Mouse (Mus musculus) limb, embryonic 14.5 days (tissue): Measurements from ENCODE around the gene Bag5. TPM values are rescaled to one million over a fixed set of nuclear protein-coding genes. Genes with fewer than 3 reads are reported as not detected.

Experiments
- ATAC-seq: fragments of 200-750 bp; cut with Nextera tagmentation; 2 replicates; pipeline ENCODE4 v1.8.0; 2017; ENCODE audit warnings: low read depth, moderate number of reproducible peaks, moderate TSS enrichment; ENCODE audit not compliant: low FRiP score
- DNase-seq: peaks from one replicate; pipeline ENCODE4 v3.0.0-alpha.2; 2015; ENCODE audit warnings: low spot score
- H3K27ac ChIP-seq: fragments of 300-500 bp; sonication (generic); replicated peaks from 2 replicates; pipeline ENCODE4 v1.5.1; 2014; ENCODE audit warnings: low read depth, mild to moderate bottlenecking, low read length, moderate library complexity, mixed read lengths
- H3K27me3 ChIP-seq: fragments of 300-500 bp; sonication (generic); 2 replicates; pipeline ENCODE4 v1.6.1; 2014; ENCODE audit warnings: low read length, mixed read lengths; ENCODE audit not compliant: control insufficient read depth, insufficient read depth
- H3K36me3 ChIP-seq: fragments of 300-500 bp; sonication (generic); 2 replicates; pipeline ENCODE4 v1.6.1; 2014; ENCODE audit warnings: mild to moderate bottlenecking, low read length, moderate library complexity, mixed read lengths; ENCODE audit not compliant: control insufficient read depth, insufficient read depth
- H3K4me1 ChIP-seq: fragments of 300-500 bp; sonication (generic); 2 replicates; pipeline ENCODE4 v1.6.1; 2014; ENCODE audit warnings: antibody characterized with exemption, low read length, mixed read lengths; ENCODE audit not compliant: control insufficient read depth, insufficient read depth
- H3K4me2 ChIP-seq: fragments of 300-500 bp; sonication (generic); replicated peaks from 2 replicates; pipeline ENCODE4 v1.6.1; 2014; ENCODE audit warnings: low read depth, mild to moderate bottlenecking, low read length, moderate library complexity; ENCODE audit not compliant: severe bottlenecking
- H3K4me3 ChIP-seq: fragments of 300-500 bp; sonication (generic); replicated peaks from 2 replicates; pipeline ENCODE4 v1.5.1; 2014; ENCODE audit warnings: low read length
- H3K9ac ChIP-seq: fragments of 300-500 bp; sonication (generic); 2 replicates; pipeline ENCODE4 v1.6.1; 2014; ENCODE audit warnings: mild to moderate bottlenecking, low read depth, low read length, moderate library complexity; ENCODE audit not compliant: severe bottlenecking
- H3K9me3 ChIP-seq: fragments of 300-500 bp; sonication (generic); 2 replicates; pipeline ENCODE4 v1.6.1; 2016; ENCODE audit warnings: low read length; ENCODE audit not compliant: control insufficient read depth
- POLR2A ChIP-seq: fragments of 200-500 bp; IDR thresholded peaks from 2 replicates; pipeline ENCODE4 v1.8.0; 2012; ENCODE audit warnings: inconsistent platforms, mild to moderate bottlenecking, moderate library complexity, borderline replicate concordance; ENCODE audit not compliant: insufficient read depth, insufficient read length; ENCODE audit errors: extremely low read depth
- WGBS: fragments of 180-500 bp; shearing (Covaris S2); extraction: QIAGEN DNeasy Blood & Tissue Kit; methylation state at CpG from one replicate; pipeline ENCODE4 v1.1.7; 2014; 5-methylcytosine and 5-hydroxymethylcytosine counted together
- polyA plus RNA-seq, 2 experiments: library from polyadenylated mRNA; depleted of rRNA in 1 of 2; stranded (reverse) in 1 of 2; unstranded in 1 of 2; fragments of >200 nt; fragmentation: Nextera tagmentation in 1 of 2; extraction: Ambion mirVana in 1 of 2; gene quantifications; 2 replicates each; pipeline versions ENCODE4 v1.2.1 to v1.2.3; 2012 to 2014

Gene Bag5
- polyA plus RNA-seq, 2 experiments, result 37.2 to 61.2 TPM

GRCm38 (mm10) chr12:111670976-111671375 is 42.1 kb downstream of the Bag5 start:
- no peak for DNase-seq
- Histone ChIP-seq H3K36me3 (no peaks in the 10 kb centered on the region), H3K4me3 (peak overlapping the region; percentile 56), H3K27ac (no peak overlapping the region), H3K4me2 (peak overlapping the region; percentile 98), H3K9me3 (no peaks in the 10 kb centered on the region), H3K9ac (peak overlapping the region; percentile 56; the same call in 1 of the 2 replicates), H3K4me1 (peaks cover 24% of the 10 kb centered on the region), H3K27me3 (peaks cover 43% of the 10 kb centered on the region)
- no peak for ATAC-seq
- no peak for TF ChIP-seq POLR2A
- WGBS, result under 1% methylated on average over 26 of the region's 35 CpGs

DNA sequence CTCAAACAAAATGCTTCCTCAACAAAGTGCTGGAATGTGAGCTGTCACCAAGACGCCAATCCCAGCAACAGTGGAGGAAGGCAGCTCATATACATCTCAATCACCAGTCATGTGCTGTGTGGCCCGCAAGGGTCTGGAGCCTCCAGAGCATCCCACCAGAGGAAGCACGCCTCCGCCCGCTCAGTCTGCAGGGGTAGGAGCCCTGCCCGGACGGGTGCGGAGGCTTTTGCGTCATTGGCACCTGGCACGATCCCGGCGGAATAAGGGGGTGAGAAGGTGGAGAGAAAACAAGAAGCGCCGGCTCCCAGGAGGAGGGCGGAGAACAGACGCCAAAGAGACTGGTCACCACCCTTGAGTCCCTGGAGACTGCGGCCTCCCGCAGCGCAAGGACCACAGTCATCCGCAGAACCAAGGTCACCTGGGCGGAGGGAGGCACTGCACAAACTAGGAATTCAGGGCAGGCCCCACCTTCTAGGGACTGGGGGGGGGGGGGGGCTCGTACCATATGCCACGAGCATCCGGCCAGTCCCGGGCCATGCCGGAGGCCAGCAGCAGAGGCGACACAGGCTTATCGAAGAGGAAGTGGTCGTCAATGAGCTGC is 42.6 kb downstream of the Bag5 start:
- H3K9me3 ChIP-seq, result no peaks in the 10 kb centered on the region
- H3K9ac ChIP-seq, result peak overlapping the region; percentile 56; the same call in 1 of the 2 replicates
- peak overlapping the region; percentile 98 for H3K4me2 ChIP-seq
- no peaks in the 10 kb centered on the region for H3K36me3 ChIP-seq
- peaks cover 43% of the 10 kb centered on the region for H3K27me3 ChIP-seq
- H3K4me1 ChIP-seq, result peaks cover 24% of the 10 kb centered on the region
- H3K4me3 ChIP-seq, result peak overlapping the region; percentile 56
- H3K27ac ChIP-seq, result no peak overlapping the region
- WGBS, result 6% methylated on average over 29 of the region's 29 CpGs
- no peak for ATAC-seq
- no peak for DNase-seq
- TF ChIP-seq POLR2A, result no peak

GRCm38 (mm10) chr12:111669961-111670360 is 43.1 kb downstream of the Bag5 start:
- no peak for TF ChIP-seq POLR2A
- Histone ChIP-seq H3K9ac (no peak overlapping the region), H3K4me3 (peak overlapping the region; percentile 56; the same call in 1 of the 2 replicates), H3K27me3 (peaks cover 43% of the 10 kb centered on the region), H3K36me3 (no peaks in the 10 kb centered on the region), H3K9me3 (no peaks in the 10 kb centered on the region), H3K4me1 (peaks cover 24% of the 10 kb centered on the region), H3K4me2 (no peak overlapping the region), H3K27ac (no peak overlapping the region)
- no peak for ATAC-seq
- DNase-seq, result no peak
- WGBS, result 48% methylated on average over 8 of the region's 8 CpGs

DNA sequence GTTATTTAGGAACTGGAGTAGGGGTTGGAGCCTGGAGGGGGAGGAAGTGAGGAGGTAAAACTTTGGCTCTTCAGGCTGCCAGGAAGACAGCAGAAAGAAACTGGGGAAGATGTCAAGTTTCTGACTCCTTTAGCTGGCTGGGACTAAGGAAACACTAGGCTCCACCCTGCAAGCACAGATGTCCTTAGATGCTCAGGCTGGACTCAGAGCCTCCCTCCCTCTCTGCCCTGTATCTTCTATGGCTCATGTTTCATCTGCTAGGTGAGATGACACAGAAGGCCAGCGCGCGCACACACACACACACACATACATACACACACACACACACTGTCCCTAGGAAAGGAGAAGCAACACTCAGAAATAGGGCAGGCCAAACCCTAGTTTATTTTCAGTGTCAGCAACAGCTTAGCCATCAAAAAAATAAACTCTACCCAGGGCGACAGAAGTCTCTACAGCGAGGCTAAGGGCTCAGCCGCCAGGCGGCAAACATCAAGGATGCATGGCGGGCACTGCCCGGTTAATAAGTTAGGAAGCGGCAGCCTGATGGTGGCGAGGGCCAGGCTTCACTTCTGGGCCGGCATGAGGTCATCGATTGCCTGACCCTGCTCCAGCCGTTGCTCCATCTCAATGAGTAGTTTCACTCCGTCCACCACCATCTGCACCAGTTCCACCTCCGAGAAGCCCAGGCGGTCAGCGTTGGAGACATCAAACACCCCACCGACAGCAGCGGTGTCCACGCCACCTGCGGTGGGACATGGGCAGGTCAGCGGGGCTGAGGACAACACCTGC is 43.9 kb downstream of the Bag5 start:
- Histone ChIP-seq H3K36me3 (no peaks in the 10 kb centered on the region), H3K4me1 (peaks cover 24% of the 10 kb centered on the region), H3K9me3 (no peaks in the 10 kb centered on the region), H3K4me2 (peak overlapping the region; percentile 55), H3K4me3 (peak overlapping the region; percentile 23), H3K27me3 (peaks cover 41% of the 10 kb centered on the region), H3K9ac (peak overlapping the region; percentile 54), H3K27ac (peak overlapping the region; percentile 72)
- 65% methylated on average over 23 of the region's 23 CpGs for WGBS
- TF ChIP-seq POLR2A, result no peak
- ATAC-seq, result no peak; the same call in 1 of the 2 replicates
- DNase-seq, result peak; percentile 42

DNA sequence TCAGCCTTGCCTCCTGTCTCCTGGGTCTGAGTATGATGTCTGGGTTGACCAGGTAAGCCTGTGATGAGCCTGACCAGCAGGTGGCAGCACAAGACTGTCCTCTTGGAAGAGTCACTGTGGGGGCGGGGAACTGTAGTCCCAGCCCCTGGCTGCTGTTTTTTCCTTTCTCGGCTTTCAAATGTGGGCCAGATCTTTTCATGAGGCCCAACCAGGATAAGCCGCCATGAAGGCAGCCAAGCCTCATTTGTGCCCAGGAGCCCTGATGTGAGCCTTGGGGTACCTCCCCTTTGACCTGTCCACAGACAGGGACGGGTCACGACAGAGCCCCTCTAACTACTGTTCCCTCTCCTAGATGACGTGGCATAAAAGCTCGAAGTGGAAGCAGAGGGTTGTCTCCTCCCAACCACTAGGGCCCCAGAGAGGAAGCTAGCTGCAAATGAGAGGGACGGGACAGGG is 44.6 kb downstream of the Bag5 start:
- Histone ChIP-seq H3K27ac (peak overlapping the region; percentile 72), H3K9me3 (no peaks in the 10 kb centered on the region), H3K36me3 (no peaks in the 10 kb centered on the region), H3K4me2 (peak overlapping the region; percentile 55), H3K9ac (peak overlapping the region; percentile 54), H3K27me3 (peaks cover 35% of the 10 kb centered on the region), H3K4me3 (peak overlapping the region; percentile 23), H3K4me1 (peaks cover 24% of the 10 kb centered on the region)
- peak; percentile 99 for DNase-seq
- 2% methylated on average over 8 of the region's 8 CpGs for WGBS
- TF ChIP-seq POLR2A, result no peak
- peak; percentile 78 for ATAC-seq
